Mouse (Mus musculus) right cerebral cortex, postnatal 4 days (tissue): ENCODE results near the gene Tmem43.
"Not testable (repeated sequence)": the region's sequence is repeated elsewhere in the genome, so short reads cannot be mapped to it uniquely, and the experiment has no call there.

Experiments
- DNase-seq: peaks from one replicate; pipeline ENCODE4 v3.0.0-alpha.2; 2022

Tmem43 gene

GRCm38 (mm10) chr6:91472868-91473804 is at the start of gene Tmem43, which contains the start of gene Chchd4:
Gene Tmem43 (plus strand): TSS chr6:91473703.
Gene Chchd4 (minus strand): TSS chr6:91473546.
- peak; percentile 97 for DNase-seq

GRCm38 (mm10) chr6:91424151-91424550 is 49.4 kb upstream of the Tmem43 start:
- no peak for DNase-seq

- peak; percentile 98 for DNase-seq
Observed at GRCm38 (mm10) chr6:91440474-91441144, 32.9 kb upstream of the Tmem43 start.

- no peak for DNase-seq
Observed at GRCm38 (mm10) chr6:91441145-91441662, 32.3 kb upstream of the Tmem43 start.

GRCm38 (mm10) chr6:91445316-91445715 is 28.2 kb upstream of the Tmem43 start:
- DNase-seq: no peak

DNA sequence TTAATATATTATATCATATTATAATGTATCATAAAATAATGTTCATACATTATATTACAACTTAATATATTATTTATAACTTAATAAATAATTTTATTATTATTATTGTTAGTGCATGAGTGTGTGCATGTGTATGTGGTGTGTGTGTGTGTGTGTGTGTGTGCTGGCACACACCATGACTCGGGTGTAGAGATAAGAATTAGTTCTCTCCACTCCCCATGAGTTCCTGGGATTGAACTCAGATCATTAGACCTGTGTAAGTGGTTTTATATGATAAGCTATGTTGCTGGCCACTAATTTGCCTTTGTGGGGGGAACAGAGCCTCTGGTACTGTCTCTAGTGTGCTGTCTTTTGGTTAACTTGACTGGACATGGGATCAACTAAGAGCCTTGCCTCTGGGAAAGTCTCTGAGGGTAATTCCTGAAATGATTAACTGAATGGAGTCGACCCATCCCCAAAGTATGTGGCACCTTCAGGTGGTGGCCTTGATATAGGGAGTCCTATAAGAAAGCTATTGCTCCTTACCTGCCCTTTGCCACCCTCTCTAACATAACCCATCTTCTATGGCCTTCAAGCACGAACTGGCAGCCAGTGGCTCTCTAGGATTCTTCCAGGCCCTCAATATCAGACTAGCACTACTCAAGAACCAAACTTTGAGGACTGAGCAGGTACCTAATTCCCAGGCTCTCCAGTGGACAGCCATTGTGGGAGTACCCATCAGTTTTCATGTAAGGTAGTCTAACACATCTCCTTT is 23.9 kb upstream of the Tmem43 start:
- DNase-seq: no peak

GRCm38 (mm10) chr6:91452056-91452455 is 21.4 kb upstream of the Tmem43 start:
- DNase-seq: no peak

DNA sequence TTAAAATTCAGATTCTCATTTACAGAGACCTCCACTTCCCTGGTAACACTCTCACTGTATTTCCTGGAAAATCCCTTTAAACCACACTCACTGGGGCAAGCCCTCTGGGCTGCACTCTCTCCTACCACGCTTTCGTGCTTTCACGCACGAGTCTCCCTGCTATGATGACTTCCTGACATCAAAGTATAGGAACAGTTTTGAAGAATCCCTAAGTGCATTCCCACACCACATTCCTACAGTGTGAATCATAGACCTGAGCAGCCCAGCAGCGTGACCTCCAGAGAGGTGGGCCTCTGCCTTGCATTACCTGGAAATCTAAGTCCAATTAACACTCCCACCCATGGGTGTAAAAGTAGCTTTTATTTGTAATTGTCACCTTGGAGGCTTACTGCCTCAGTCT is 19.0 kb upstream of the Tmem43 start:
- DNase-seq: no peak

GRCm38 (mm10) chr6:91459471-91459870 is 14.0 kb upstream of the Tmem43 start:
- DNase-seq: no peak

DNA sequence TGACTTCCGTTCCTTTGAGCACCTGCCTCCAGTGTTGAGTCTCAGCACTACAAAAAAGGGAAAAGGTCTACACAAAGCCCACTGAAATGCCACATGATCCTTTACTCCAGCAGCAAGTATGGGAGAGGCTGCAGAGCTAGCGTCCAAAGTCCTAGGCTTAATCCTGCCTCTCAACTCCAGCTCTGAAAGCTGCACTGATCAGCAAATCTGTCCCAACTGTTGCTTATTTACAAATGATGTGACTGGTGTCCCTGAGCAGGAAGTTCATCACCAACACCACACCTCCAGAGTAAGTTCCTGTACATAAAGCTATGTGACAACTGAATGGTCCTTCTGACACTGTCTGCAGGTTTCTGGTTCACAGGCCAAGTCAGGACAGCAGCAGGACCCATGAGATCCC is 7.7 kb upstream of the Tmem43 start:
- no peak for DNase-seq

DNA sequence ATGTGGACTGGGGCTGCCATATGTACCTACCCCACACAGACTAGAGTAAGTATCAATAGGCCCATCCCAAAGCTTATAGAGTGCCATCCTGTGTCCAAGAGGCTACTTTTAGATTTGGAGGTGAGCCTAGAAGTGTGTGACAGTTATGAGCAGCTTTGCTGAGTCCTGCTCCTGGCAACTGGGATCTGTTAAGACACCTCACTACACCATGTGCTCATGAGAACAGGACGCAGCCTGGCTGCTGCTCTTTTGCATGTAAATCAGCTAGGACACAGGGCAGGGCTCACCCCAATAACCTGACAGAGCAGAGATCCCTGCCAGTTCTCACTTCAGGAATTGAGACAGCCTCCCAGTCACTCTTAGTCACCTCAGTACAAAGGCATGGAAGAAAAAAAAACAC is 6.4 kb upstream of the Tmem43 start:
- DNase-seq: no peak

DNA sequence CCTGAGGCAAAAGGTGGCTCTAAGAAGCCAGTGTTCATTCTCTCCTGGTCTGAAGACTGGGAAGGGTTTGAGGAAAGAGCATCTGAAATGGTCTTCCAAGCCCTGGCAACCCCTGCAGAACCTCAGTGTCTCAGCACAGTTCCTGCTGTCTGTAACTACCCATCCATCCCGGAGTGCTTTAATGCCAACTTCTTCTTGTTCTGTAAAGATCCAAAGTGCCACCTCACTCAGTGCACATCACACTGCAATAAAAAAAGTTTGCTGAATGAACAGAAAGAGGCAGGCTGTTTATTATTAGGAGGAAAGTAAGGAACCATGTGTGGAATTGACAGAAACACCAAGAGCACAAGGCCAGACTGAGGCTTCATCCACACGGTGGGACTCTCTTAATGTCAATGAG is 2.8 kb upstream of the Tmem43 start:
- DNase-seq: no peak

DNA sequence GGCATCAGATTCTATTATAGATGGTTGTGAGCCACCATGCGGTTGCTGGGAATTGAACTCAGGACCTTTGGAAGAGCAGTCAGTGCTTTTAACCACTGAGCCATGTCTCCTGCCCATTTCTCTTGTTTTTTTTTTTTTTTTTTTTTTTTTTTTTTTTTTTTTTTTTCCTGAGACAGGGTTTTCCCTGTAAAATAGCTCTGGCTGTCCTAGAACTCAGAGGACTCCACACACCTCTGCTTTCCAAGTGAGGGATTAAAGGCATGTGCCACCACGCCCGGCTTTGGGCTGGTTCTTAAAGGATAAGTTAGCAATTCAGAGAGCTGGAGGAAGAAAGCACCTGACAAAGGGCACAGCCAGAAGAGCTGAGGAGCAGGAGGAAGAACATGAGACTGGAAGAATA is 2.1 kb upstream of the Tmem43 start:
- not testable (repeated sequence) for DNase-seq

DNA sequence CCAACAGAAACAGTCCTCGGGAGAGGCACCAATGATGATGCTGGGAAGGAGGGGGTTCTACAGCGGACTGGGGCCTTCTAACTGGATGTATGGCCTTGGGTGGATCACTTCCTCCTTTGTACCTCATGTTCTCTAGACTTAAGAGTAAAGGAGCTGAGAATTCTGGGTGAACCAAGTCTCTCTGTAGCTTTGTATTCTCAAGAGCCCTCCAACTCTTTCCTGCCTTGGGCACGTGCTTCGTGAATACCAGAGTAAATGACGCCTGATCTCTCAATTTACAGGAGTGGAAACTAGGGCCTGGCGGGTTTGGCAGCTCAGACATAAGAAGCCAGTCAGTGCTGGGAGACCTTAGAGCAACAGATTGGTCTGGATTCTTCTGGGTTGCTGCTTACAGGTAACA is 1.2 kb upstream of the Tmem43 start:
- DNase-seq: no peak

DNA sequence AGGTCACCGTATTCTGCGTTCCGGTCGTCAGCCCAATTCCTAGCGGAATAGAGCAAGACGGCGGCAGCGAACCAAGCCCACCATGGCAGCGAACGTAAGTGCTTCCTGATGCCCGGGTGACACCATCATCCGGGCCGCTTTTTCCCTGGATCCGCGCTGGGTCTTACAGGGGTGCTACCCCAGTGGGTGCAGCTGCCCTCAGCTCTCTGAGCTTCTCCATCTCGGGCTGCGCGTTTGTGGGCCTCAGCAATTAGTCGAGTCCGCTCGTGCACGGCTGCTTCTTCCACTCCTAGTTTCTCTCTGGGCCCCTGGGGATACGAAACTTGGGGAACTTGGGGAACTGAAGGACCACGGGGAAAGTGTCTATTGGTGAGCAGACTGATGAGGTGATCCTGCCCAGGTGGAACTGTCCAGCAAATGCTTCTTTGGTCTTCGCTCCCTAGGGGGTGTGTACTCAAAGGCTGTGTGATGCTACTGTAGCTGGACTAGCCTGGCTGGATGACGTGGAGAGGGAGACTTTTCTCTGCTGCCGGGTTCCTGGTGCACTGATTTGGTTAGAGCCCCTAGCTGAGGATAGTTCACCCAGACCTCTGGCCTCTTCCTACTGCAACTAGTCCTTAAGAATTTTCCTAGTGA is 420 bp downstream of the Tmem43 start:
- DNase-seq: no peak

- DNase-seq: no peak
Observed at GRCm38 (mm10) chr6:91474441-91475190, 1.1 kb downstream of the Tmem43 start.

DNA sequence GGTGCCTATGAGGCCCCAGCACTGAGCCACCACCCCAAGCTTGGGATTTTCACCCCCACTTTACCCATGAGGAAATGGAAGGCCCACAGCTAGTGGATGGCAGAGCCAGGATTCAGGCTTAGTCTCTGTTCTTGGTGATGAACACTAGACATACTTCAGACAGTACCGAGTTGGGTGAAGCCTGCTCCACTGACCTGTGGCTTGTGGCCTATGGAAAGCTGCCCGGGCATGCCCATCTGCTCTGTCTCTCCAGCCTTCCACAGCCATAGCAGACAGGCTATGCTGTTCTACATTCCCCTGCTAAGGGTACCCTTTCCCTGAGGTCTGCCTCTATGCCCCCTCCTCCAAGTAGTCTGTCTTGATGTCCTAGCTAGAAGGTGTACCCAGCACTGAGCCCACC is 3.0 kb downstream of the Tmem43 start:
- no peak for DNase-seq

GRCm38 (mm10) chr6:91483371-91483770 is 9.9 kb downstream of the Tmem43 start:
- DNase-seq: no peak

GRCm38 (mm10) chr6:91486736-91487453 is 13.4 kb downstream of the Tmem43 start:
- DNase-seq: no peak

DNA sequence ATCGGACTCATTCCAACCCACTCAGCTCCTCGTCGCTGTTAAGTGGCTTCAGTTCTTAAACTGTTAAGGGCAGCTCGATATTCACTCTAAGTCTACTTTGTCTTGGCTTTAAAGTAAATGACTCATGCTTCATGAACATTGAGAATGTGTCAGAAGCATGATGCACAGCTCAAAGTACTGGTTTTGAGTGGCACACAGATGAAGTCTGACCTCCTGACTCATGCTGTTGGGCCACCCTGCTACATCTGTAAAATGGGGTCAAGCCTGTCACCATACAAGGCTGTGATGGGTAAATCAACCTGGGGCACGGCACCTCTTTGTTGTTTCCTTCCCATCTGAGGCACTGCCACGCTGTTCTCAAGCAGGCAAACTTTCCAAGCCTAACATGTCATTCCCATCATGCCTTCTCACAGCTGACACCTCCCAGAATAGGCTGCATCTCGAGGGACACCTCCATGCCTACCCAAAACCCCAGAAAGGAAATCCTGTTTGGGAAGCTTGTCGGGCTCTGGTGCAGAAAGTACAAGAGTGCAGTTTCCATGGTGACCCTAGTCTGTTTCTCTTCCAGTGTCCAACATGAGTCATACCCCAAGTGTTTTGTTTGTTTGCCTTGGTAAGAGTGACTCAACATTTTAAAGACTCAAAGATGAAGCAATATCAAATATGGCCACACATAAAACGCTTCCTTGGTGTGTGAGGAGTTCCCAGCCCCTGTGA is 15.2 kb downstream of the Tmem43 start:
- no peak for DNase-seq
